Mouse (Mus musculus): ENCODE measurements around the gene Lhx2.

GRCm38 (mm10) chr2:38353664-38354063 is 14.6 kb downstream of the Lhx2 start:
- TF ChIP-seq POLR2A (IDR thresholded peaks at IDR 0.05; ENCODE audit: insufficient read length, low read depth) (no peak), E2F4 (IDR thresholded peaks at IDR 0.05; ENCODE audit: insufficient read depth) (no peak), MYOD1 (IDR thresholded peaks at IDR 0.05; ENCODE audit: control insufficient read depth in 1 of 3, insufficient read length in 2 of 3, low read depth in 2 of 3) (no peak), USF1 (IDR thresholded peaks at IDR 0.05; ENCODE audit: low read depth) (no peak), CEBPB (IDR thresholded peaks at IDR 0.05; ENCODE audit: insufficient read depth, poor library complexity, severe bottlenecking) (no peak), MYOG (IDR thresholded peaks at IDR 0.05; ENCODE audit: control insufficient read depth in 1 of 3, insufficient read depth in 1 of 3, insufficient read length in 2 of 3, low read depth in 2 of 3) (no peak), MAX (IDR thresholded peaks at IDR 0.05; ENCODE audit: low read depth) (no peak), TCF12 (IDR thresholded peaks at IDR 0.05; ENCODE audit: insufficient read depth, poor library complexity, severe bottlenecking) (no peak)
